Mouse (Mus musculus): ENCODE measurements around the gene Chrm1.

Chrm1 gene

GRCm38 (mm10) chr19:8691871-8692539 lies 28.4 kb downstream of the Chrm1 start:
- DNase-seq = no peak

DNA sequence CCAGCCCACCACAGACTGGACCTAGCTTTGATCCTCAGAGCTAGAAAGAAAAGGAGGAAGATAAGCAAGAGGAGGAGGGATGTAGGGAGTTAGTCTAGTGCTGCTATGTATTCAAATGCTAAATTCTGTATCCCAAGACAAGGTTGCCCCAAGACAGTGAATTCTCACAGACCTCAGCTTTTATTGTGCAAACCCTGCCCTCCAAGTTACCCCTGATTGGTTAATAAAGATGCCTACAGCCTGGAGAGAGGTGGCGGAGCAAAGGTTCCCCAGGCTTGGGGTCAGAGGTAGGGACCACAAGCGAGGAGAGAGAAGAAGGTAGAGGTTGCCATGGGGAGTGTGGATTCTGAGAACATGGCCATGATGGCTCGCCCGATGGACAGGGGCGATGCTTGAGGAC lies 29.2 kb downstream of the Chrm1 start:
- no peak for DNase-seq

- DNase-seq = peak; percentile 76 to 89
Observed at GRCm38 (mm10) chr19:8695330-8695729, 31.7 kb downstream of the Chrm1 start.

GRCm38 (mm10) chr19:8699652-8700051 lies 36.1 kb downstream of the Chrm1 start:
- no peak for DNase-seq

DNA sequence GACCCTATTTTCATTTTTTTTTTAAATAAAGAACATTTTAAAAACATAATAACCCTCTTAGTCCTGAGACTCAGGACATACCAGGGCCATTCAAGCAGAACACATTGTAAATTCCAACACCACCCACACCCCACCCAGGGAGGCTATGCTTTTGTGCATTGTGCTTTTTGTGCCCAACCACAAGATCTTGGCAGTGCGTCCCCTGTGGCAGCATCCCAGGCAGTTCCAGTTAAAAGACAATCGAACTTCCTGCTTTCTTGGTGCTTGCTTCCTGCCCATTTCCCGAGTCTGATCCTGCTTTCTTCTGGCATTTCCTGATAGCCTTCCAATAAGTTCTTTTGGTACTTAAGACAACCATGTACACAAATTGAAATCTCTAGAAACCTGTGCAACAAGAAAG lies 38.9 kb downstream of the Chrm1 start:
- DNase-seq = peak; percentile 75

GRCm38 (mm10) chr19:8703571-8703970 lies 40.0 kb downstream of the Chrm1 start:
- no peak for DNase-seq

DNA sequence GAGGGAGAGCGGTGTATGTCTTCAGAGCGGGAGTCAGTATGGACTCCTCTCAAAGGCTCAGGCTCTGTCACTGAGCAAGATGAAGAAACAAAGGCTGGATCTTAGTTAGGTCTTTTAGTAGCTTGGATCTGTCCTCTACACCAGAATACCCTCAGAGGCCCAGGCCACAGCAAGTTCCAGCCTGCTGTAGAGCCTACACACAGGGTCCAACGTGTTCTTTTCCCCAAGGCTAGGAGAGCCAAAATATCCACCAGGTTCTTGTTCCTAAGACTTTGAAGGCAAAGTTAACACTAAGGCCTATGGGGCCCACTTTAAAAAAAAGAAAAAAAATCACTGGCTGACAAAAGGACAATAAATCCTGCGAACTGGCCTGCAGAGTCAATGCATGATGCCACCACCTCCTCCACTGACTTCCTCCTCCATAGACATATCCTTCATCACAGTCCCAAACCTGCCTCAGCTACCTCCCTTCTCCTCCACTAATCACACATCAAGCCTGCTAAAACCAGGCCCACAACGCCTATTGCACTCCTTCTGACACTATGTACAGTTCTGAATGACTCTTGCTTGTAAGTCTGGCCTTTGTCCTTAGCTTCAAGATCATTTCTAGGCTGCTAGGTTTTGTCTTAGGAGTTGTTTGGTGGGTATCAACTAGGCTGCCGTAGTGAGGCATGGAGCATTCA lies 41.6 kb downstream of the Chrm1 start:
- no peak for DNase-seq

DNA sequence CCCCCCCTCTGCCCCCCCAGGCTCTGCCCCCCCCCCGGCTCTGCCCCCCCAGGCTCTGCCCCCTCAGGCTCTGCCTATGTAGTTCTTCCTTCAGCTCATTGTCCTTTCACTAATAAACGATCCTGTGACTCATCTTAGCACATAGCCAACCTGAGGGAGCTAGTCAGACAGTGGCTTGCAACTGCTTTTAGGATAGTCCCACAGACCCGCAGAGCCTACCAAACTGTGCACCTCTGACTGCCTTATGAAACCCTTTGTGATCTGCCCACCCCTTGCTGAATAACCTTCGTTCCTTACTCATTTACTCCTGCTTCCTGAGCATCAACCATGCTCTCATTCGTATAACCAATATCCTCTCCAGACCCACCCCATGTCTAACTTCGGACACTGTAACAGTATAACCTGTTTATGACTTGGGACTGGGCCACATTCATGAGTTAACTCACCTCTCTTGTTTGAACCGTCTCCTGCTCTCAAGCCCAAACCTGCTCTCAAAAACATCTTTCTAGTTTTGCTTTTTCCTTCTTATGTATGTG lies 42.6 kb downstream of the Chrm1 start:
- DNase-seq = no peak

- DNase-seq = no peak
Observed at GRCm38 (mm10) chr19:8706930-8707329, 43.3 kb downstream of the Chrm1 start.

DNA sequence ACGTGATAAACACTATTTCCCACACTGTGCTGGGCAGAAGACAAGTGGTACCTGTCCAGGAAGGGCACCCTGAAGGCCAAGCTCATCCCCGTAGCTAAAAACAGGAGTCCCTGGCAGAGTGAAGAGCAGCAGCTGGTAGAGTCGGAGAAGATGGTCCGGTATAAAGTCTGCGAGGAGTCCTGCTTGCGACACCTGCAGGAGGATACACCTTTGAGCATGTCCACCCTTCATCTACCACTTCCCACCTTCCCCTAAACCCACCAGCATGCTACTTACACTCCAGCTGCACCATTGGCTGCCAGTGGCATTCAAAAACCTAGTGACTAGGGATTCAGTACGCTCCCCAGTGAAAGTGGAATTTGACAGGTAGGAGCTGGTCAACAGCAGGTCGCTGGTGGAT lies 45.4 kb downstream of the Chrm1 start:
- no peak for DNase-seq

GRCm38 (mm10) chr19:8710057-8710456 lies 46.5 kb downstream of the Chrm1 start:
- no peak for DNase-seq

DNA sequence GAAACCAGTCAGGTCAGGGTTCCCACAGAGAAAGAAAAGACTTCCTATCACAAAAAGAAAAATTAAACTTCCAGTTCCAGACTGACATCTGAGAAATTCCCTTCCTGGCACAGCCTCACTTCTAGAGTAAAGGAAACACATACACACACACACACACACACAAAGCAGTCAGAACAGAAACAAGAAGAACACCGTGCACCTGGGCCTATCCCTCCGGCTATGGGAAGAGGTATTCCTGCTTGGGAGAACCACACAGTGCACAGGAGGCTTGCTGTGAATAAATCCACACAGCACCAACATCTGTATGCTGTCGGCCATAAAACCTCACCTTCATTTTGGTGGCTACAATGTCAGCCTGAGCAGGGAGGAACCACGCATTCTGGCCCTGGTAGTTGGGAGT lies 47.9 kb downstream of the Chrm1 start:
- DNase-seq = peak in 1 of 2 experiments; percentile 36

DNA sequence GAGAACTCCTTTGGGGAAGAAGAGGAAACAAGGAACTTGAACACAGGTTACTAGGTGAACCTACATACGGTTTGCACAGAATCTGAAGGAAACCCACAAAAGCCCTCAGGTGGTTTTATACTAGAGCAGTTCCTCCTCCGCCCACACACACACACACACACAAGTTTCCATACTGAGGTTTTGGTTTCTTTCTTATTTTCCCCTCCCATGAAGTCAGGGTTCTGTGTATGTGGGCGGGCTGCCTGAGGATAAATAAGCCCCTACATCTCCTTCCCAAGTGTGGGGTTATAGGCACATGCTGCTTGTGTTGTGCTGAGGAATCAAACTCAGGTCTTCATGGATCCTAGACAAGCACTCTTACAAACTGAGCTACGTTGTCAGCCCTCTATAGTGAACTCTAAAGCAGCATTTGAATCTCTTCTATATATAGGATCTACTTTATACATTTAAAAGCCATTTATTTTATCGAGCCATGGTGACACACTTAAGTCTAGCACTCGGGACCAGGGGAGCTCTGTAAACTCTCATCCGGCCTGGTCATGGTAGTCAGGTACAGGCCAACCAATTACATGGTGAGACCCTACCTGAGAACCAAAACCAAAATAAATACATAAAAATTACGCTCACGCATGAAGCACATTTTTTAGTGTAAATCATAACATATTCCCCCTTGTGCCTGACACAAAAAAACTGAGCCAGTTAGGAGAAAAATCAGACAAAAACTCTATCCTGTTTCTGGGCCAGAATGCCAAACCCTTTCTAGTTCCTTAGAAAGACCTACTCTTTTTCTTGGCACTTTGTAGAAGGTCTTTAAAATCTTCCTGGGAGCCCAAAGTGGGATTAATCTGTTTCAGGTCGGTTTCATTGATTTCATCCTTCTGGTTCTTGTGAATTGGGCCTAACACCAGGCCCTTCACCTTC lies 48.6 kb downstream of the Chrm1 start:
- DNase-seq = no peak

GRCm38 (mm10) chr19:8712870-8713305 lies 49.3 kb downstream of the Chrm1 start:
- DNase-seq = peak; percentile 86 to 91

GRCm38 (mm10) chr19:8713306-8713996 lies 49.9 kb downstream of the Chrm1 start:
- DNase-seq = peak; percentile 96 to 97

- DNase-seq = no peak
Observed at GRCm38 (mm10) chr19:8713997-8714652, 50.5 kb downstream of the Chrm1 start.

DNA sequence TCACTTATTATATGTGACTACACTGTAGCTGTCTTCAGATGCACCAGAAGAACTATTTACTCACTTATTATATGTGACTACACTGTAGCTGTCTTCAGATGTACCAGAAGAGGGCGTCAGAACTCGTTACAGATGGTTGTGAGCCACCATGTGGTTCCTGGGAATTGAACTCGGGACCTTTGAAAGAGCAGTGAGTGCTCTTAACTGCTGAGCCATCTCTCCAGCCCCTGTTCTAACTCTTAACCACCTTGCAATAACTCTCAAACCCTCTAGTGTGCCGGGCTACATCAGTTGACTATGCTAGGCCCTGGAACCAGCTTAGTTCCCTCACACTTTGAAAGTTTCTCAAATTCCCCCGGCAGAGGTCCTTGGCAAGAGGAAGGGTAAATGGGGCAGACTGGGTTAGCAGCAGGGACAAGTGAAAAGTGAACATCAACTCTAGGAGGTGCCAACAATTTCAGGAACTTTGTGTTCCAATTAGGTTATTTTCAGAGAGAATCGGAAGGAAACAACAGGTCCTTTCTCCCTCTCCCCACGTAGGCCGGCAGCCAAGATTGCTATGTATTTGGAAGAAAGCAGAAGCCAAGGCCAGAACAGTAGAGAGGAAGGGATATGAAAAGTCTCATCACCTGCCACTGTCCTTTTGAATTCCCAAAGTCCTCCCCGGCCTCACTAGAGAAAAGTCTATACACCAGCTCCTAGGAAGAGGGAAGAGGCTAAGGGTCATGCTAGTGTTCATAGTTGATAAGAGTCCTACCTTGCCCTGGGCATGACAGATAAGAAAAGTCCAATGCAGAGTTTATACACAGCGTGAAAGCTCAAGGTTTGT lies 51.3 kb downstream of the Chrm1 start:
- DNase-seq = peak; percentile 57 to 60

GRCm38 (mm10) chr19:8715868-8716766 lies 52.5 kb downstream of the Chrm1 start:
- DNase-seq = no peak

DNA sequence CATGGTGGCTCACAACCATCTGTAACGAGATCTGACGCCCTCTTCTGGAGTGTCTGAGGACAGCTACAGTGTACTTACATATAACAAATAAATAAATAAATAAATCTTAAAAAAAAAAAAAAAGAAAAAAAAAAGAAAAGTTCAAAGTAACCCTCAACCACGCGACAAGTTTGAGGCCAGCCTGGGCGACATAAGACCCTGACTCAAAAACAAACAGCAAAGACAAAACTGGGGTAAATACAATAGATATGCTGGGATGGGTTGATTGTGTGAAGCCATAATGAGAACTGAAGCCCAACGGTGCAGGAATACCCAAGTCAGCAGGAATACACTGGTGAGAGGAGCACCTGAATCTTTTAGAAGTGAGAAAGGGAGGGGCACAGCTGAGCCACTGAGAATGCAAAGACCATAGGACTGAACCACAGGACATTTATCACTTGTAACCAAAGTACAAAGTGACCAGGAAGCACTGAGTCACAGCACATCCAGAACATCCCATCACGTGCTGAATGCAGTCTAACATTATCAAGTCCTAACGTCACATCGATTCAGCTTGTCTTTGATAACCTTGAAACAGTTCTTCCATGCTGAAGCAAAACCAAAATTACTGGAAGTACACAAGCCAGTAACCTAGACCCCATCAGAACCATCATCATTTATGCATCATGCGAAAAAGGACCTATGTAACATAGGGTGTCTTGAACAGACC lies 53.3 kb downstream of the Chrm1 start:
- DNase-seq = no peak
